Mouse (Mus musculus) hematopoietic stem cell, adult 5-6 weeks (primary cell): ENCODE measurements at regions not wholly inside any gene's neighbourhood (a gene's known extent, or its start where the extent isn't known, plus 50 kb on each side); places are given as distances from the start of the nearest gene placed in this dataset.

Source experiments
- ATAC-seq, 2 experiments: fragments of 125-278 bp in 1 of 2; replicated peaks in 1 of 2; 2 replicates each; pipeline ENCODE4 v1.8.0; 2016 to 2017; ENCODE audit warnings: inconsistent platforms in 2 of 2, mild to moderate bottlenecking in 2 of 2, moderate number of reproducible peaks in 2 of 2, low read depth in 1 of 2, moderate TSS enrichment in 1 of 2; ENCODE audit not compliant: low FRiP score in 2 of 2, poor library complexity in 2 of 2, severe bottlenecking in 2 of 2, insufficient read depth in 1 of 2, low TSS enrichment in 1 of 2

GRCm38 (mm10) chr8:89121051-89121450, 77.1 kb upstream of the Sall1 start:
- no peak for ATAC-seq

GRCm38 (mm10) chr8:89107895-89108660, 64.1 kb upstream of the Sall1 start:
- ATAC-seq: no peak

- no peak for ATAC-seq
Observed at GRCm38 (mm10) chr8:89106346-89106745, 62.4 kb upstream of the Sall1 start.

DNA sequence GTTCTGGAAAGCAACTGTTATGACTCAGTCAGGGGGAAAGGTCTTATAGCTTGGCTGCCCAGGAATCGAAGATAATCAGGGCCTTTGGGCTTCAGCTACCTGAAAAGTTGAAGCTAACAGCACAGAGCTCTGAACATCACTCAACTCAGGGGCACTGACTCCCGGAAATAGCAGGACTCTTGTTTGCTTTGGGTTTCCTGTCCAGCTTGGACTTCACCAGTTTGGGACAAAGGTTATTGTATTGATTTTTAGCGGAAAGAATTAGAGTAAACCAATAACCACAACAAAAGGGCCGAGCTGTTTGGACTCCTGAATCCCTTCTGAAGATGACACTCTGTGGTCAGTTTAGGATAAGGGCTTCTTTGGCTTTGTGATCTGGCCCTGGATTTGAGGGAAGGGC, 53.4 kb upstream of the Sall1 start:
- ATAC-seq: no peak
